Mouse (Mus musculus): ENCODE results near the gene Ushbp1. TPM values are rescaled to one million over a fixed set of nuclear protein-coding genes. Genes with fewer than 3 reads are reported as not detected.
"Not testable (repeated sequence)": the region's sequence is repeated elsewhere in the genome, so short reads cannot be mapped to it uniquely, and the experiment has no call there.

The Ushbp1 gene
- total RNA-seq (2021): 1 to 10 TPM; 6.4 to 9.3 TPM
- long read RNA-seq, experiment 1, transcript Ushbp1-201 (13 exons, 2,438 nt): major isoform, 12 of 24 reads
- long read RNA-seq, experiment 1, partial matches to known transcripts: 2 of 24 reads
- long read RNA-seq, experiment 1, other reads (novel, unspliced or antisense): 10 of 24 reads
- long read RNA-seq, experiment 2, transcript Ushbp1-201 (13 exons, 2,438 nt): major isoform, 7 of 17 reads
- long read RNA-seq, experiment 2, partial matches to known transcripts: 4 of 17 reads
- long read RNA-seq, experiment 2, other reads (novel, unspliced or antisense): 6 of 17 reads

GRCm38 (mm10) chr8:71395629-71396028, at the start of gene Ushbp1:
Gene Ushbp1, minus strand, starts transcription at chr8:71395802.
- no peak for TF ChIP-seq CTCF (IDR thresholded peaks at IDR 0.05)
- peak within 1 kb of the TSS; percentile 83 for H3K4me3 ChIP-seq
- intact Hi-C loops (cut with DNase I): no loop called here
- H3K27ac ChIP-seq: peak within 1 kb of the TSS; percentile 85
- DNase-seq: peak; percentile 46

- no peak overlapping the region for H3K27ac ChIP-seq
- no peak for TF ChIP-seq CTCF (IDR thresholded peaks at IDR 0.05)
- no peak for DNase-seq
- intact Hi-C loops (cut with DNase I): loop anchor here (10.0 kb wide), 1 partner anchor 190 kb away; no protein-coding TSS in a partner anchor
- H3K4me3 ChIP-seq: no peak overlapping the region
Observed at GRCm38 (mm10) chr8:71445096-71445495, 49.5 kb upstream of the Ushbp1 start.

GRCm38 (mm10) chr8:71441404-71441803, 45.8 kb upstream of the Ushbp1 start:
- no peak for DNase-seq
- intact Hi-C loops (cut with DNase I): loop anchor here (1.0 to 10.0 kb wide), 4 partner anchors 80 to 221 kb away; partner anchors contain the start of gene Bst2
- TF ChIP-seq CTCF (IDR thresholded peaks at IDR 0.05): peak; percentile 93; the same call in 1 of the 2 replicates
- H3K27ac ChIP-seq: no peak overlapping the region
- H3K4me3 ChIP-seq: no peak overlapping the region

GRCm38 (mm10) chr8:71437041-71437440, 41.4 kb upstream of the Ushbp1 start:
- Histone ChIP-seq H3K4me3 (no peak overlapping the region), H3K27ac (no peak overlapping the region)
- DNase-seq: no peak
- TF ChIP-seq CTCF (IDR thresholded peaks at IDR 0.05): no peak
- intact Hi-C loops (cut with DNase I): no loop called here

- H3K27ac ChIP-seq; H3K4me3 ChIP-seq; intact Hi-C loops (cut with DNase I); DNase-seq: not testable (repeated sequence)
Observed at GRCm38 (mm10) chr8:71432935-71433334, 37.3 kb upstream of the Ushbp1 start.

GRCm38 (mm10) chr8:71422121-71422520, 26.5 kb upstream of the Ushbp1 start:
- no peak overlapping the region for H3K27ac ChIP-seq

DNA sequence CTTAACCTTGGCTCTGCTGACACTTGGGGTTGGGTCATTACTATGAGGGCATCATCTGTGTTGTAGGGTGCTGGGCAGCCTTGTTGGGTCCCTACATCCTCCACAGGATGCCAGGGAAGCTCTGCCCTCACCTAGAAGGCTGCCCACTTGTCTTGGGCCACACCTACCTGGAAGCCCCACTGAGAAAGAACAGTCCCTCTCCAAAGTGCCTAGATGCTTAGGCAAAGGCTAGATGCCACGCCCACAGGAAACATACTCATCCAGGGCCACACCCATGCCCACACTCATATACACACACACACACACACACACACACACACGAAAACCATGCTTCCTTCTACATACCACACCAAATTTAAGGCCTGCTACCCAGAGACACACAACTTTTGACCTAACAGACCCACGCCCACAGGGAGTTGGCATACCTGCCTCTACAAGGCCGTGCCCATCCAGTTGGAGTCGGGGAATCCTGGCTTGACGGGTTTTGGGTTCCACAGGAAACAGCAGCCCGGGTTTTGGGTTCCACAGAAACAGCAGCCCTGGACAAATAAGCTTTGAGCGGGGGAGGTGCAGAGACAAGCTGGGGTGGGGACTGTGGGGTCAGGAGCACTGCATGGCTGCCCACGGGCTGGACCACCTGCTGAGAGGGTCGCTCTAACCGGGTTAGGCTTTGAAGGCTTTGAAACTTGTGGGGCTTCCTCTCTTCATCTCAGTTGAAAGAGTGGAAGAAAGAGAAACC, 16.1 kb upstream of the Ushbp1 start:
- intact Hi-C loops (cut with DNase I): no loop called here
- TF ChIP-seq CTCF (IDR thresholded peaks at IDR 0.05): no peak
- Histone ChIP-seq H3K27ac (no peak overlapping the region), H3K4me3 (no peak overlapping the region)
- no peak for DNase-seq

More at GRCm38 (mm10) chr8:71422121-71422520, 26.5 kb upstream of the Ushbp1 start:
- H3K4me3 ChIP-seq: no peak overlapping the region
- intact Hi-C loops (cut with DNase I): no loop called here
- no peak for DNase-seq
- no peak for TF ChIP-seq CTCF (IDR thresholded peaks at IDR 0.05)

DNA sequence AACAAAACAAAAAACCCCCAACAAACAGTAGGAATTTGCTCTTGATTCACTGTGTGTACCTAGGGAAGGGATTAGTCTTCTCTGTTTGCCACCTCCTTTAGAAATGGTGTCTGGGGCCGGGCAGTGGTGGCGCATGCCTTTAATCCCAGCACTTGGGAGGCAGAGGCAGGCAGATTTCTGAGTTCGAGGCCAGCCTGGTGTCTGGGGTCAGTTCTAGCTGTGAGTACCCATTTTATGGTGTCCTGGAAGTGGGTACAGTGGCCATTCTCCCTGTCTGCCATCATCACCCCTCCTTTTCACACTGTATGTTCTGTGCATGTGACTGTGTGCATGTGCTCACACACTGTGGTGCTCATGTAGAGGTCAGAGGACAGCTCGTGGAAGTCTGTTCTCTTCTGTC, 12.6 kb upstream of the Ushbp1 start:
- DNase-seq: no peak
- Histone ChIP-seq H3K27ac (no peak overlapping the region), H3K4me3 (no peak overlapping the region)
- TF ChIP-seq CTCF (IDR thresholded peaks at IDR 0.05): no peak
- intact Hi-C loops (cut with DNase I): loop anchor here (5.0 kb wide), 1 partner anchor 36 kb away; the partner anchor contains the start of gene Ocel1

DNA sequence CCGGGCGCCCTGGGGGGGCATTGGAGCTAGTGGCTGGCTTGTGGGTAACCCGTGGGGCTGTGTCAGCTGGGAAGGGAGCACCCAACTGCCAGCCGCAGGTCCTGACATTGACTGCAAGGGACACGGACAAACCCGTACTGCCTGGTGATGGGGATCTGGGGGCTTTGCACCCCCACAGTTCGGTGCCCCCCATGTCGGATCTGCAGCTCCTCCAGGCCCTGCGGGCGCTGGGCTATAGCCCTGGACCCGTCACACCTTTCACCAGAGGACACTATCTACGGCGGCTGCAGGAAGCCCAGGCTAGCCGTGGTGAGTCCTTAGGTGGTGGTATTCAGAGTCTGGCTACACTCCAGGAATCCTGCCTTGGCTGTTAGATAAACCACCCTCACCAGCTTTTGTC, 11.8 kb upstream of the Ushbp1 start:
- intact Hi-C loops (cut with DNase I): loop anchor here (2.0 to 5.0 kb wide), 2 partner anchors 35 to 67 kb away; partner anchors contain the start of gene Ocel1
- no peak for TF ChIP-seq CTCF (IDR thresholded peaks at IDR 0.05)
- DNase-seq: no peak

DNA sequence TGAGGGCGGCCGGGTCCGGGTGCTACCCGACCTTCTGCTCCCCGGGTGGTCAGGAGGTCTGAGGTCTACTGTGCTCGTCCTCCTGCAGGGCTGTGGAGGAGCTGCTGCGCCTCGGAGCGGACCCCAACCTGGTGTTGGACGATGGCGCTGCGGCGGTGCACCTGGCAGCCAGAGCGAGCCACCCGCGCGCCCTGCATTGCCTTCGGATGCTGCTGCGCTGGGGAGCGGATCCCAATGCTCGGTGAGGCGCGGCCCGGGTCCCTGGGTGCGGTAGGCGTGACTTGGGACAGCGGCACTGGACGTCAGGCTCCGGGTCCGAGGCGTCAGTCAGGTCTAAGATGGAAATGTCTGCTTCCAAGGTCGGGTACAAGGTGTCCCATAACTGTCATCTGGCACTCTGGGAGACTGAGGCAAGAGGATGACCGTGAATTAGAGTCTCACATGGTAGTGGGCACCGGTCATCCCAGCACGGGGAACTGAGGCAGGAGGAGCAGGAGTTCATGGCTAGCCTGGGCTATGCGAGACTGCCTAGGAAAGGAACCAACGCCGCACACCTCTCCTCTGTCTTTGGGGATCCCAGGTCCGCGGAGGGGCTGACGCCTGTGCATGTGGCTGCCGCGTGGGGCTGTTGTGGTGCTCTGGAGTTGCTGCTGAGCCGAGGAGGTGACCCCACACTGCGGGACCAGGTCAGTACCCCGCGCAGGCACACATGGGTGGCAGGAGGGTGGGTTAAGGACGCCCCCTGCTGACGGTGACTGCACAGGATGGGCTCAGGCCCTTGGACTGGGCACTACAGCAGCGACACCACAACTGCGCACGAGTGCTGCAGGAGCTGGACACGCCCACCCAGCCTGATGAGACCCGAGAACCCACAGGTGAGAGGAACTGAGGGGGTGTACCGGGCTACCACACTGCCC, 10.8 kb upstream of the Ushbp1 start:
- intact Hi-C loops (cut with DNase I): loop anchor here (2.0 to 5.0 kb wide), 2 partner anchors 34 to 66 kb away; partner anchors contain the start of gene Ocel1
- TF ChIP-seq CTCF (IDR thresholded peaks at IDR 0.05): peak; percentile 75
- Histone ChIP-seq H3K27ac (no peak overlapping the region), H3K4me3 (peak overlapping the region; percentile 70)
- peak; percentile 77 for DNase-seq

More for the DNA sequence above, 11.8 kb upstream of the Ushbp1 start:
- Histone ChIP-seq H3K4me3 (no peak overlapping the region), H3K27ac (no peak overlapping the region)

DNA sequence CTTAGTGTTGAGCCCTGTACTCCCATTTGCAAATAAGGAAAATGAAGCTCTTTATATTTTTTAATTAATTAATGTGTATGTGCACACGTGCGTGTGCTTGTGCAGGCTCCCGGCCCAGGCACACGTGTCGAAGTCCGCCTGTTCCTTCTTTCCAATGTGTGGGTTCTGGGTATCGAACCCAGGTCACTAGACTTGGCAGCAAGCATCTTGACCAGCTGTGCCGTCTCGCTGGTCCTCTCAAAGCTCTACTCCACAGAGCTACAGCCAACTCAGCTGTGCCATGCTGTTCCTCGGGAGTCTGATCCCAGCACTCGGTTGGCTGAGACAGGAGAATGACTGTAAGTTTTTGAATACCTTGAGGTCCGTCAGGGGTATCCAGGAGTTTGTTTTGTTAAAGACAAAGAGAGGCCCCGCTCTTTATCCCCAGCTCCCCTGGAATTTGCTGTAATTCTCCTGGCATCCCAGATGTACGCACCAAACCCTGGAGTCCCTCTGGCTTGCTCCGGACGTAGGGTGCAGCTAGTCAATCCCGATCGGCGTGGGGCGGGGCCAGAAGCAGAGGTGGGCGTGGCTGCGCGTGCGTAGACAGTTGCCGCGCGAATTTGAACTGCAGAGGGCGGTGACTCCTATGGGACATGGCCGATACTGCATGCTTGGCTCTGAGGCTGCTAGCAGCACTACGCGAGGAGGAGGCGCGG, 9.9 kb upstream of the Ushbp1 start, which contains the start of gene Ankle1:
TSS of gene Ankle1 (plus strand) at position 610 of the 698 bp plus-strand sequence.
- intact Hi-C loops (cut with DNase I): loop anchor here (2.0 to 5.0 kb wide), 2 partner anchors 33 to 65 kb away; partner anchors contain the start of gene Ocel1
- peak within 1 kb of the TSS; percentile 70 for H3K4me3 ChIP-seq
- peak; percentile 70 for TF ChIP-seq CTCF (IDR thresholded peaks at IDR 0.05)
- DNase-seq: peak; percentile 94
- H3K27ac ChIP-seq: peak within 1 kb of the TSS; percentile 62
